Mouse (Mus musculus): ENCODE data around the gene Ifi47. TPM values are rescaled to one million over a fixed set of nuclear protein-coding genes. Genes with fewer than 3 reads are reported as not detected.
"Not testable (repeated sequence)": the region's sequence is repeated elsewhere in the genome, so short reads cannot be mapped to it uniquely, and the experiment has no call there.

Gene Ifi47
- total RNA-seq (2014; fragmentation: Nextera tagmentation) (28.1 and 33.1 TPM in 2 replicates), total RNA-seq (2017) (31.3 and 32.6 TPM in 2 replicates)

GRCm38 (mm10) chr11:49076001-49076757, at the start of gene Ifi47:
Gene Ifi47, plus strand, starts transcription at chr11:49076587.
- peak; percentile 35; the same call in 1 of the 2 replicates for ATAC-seq (replicated peaks; ENCODE audit: low FRiP score, low TSS enrichment, poor library complexity, severe bottlenecking)

- ATAC-seq (replicated peaks; ENCODE audit: low FRiP score, low TSS enrichment, poor library complexity, severe bottlenecking) = not testable (repeated sequence)
Observed at GRCm38 (mm10) chr11:49050064-49050463, 26.3 kb upstream of the Ifi47 start.

- ATAC-seq (replicated peaks; ENCODE audit: low FRiP score, low TSS enrichment, poor library complexity, severe bottlenecking) = peak; percentile 74
Observed at GRCm38 (mm10) chr11:49051093-49051891, 25.1 kb upstream of the Ifi47 start, which contains the start of gene 9930111J21Rik2. Gene 9930111J21Rik2, minus strand, starts transcription at chr11:49051242.

GRCm38 (mm10) chr11:49051894-49052293, 24.5 kb upstream of the Ifi47 start:
- ATAC-seq (replicated peaks; ENCODE audit: low FRiP score, low TSS enrichment, poor library complexity, severe bottlenecking) = not testable (repeated sequence)

GRCm38 (mm10) chr11:49060061-49060460, 16.3 kb upstream of the Ifi47 start:
- not testable (repeated sequence) for ATAC-seq (replicated peaks; ENCODE audit: low FRiP score, low TSS enrichment, poor library complexity, severe bottlenecking)

- peak; percentile 84 for ATAC-seq (replicated peaks; ENCODE audit: low FRiP score, low TSS enrichment, poor library complexity, severe bottlenecking)
Observed at GRCm38 (mm10) chr11:49061865-49062264, 14.5 kb upstream of the Ifi47 start.

- ATAC-seq (replicated peaks; ENCODE audit: low FRiP score, low TSS enrichment, poor library complexity, severe bottlenecking) = peak; percentile 38
Observed at GRCm38 (mm10) chr11:49063713-49064469, 12.5 kb upstream of the Ifi47 start, which contains the start of gene Tgtp2. Gene Tgtp2, minus strand, starts transcription at chr11:49064206.

- peak; percentile 70; the same call in 1 of the 2 replicates for ATAC-seq (replicated peaks; ENCODE audit: low FRiP score, low TSS enrichment, poor library complexity, severe bottlenecking)
Observed at GRCm38 (mm10) chr11:49068358-49068757, 8.0 kb upstream of the Ifi47 start.

GRCm38 (mm10) chr11:49077012-49077411, 625 bp downstream of the Ifi47 start:
- no peak for ATAC-seq (replicated peaks; ENCODE audit: low FRiP score, low TSS enrichment, poor library complexity, severe bottlenecking)

- ATAC-seq (replicated peaks; ENCODE audit: low FRiP score, low TSS enrichment, poor library complexity, severe bottlenecking) = no peak
Observed at GRCm38 (mm10) chr11:49078719-49079118, 2.3 kb downstream of the Ifi47 start.

GRCm38 (mm10) chr11:49080636-49081035, 4.2 kb downstream of the Ifi47 start:
- ATAC-seq (replicated peaks; ENCODE audit: low FRiP score, low TSS enrichment, poor library complexity, severe bottlenecking) = no peak

- ATAC-seq (replicated peaks; ENCODE audit: low FRiP score, low TSS enrichment, poor library complexity, severe bottlenecking) = no peak
Observed at GRCm38 (mm10) chr11:49081356-49081755, 5.0 kb downstream of the Ifi47 start.

- ATAC-seq (replicated peaks; ENCODE audit: low FRiP score, low TSS enrichment, poor library complexity, severe bottlenecking) = no peak
Observed at GRCm38 (mm10) chr11:49081886-49082285, 5.5 kb downstream of the Ifi47 start.

GRCm38 (mm10) chr11:49083146-49083545, 6.8 kb downstream of the Ifi47 start:
- ATAC-seq (replicated peaks; ENCODE audit: low FRiP score, low TSS enrichment, poor library complexity, severe bottlenecking) = no peak

- peak; percentile 42 for ATAC-seq (replicated peaks; ENCODE audit: low FRiP score, low TSS enrichment, poor library complexity, severe bottlenecking)
Observed at GRCm38 (mm10) chr11:49083808-49084207, 7.4 kb downstream of the Ifi47 start.

GRCm38 (mm10) chr11:49084385-49084784, 8.0 kb downstream of the Ifi47 start:
- no peak for ATAC-seq (replicated peaks; ENCODE audit: low FRiP score, low TSS enrichment, poor library complexity, severe bottlenecking)

GRCm38 (mm10) chr11:49084875-49085274, 8.5 kb downstream of the Ifi47 start:
- 0 out of 2 replicates have a peak, but pooled peaks have one; percentile 30 for ATAC-seq (replicated peaks; ENCODE audit: low FRiP score, low TSS enrichment, poor library complexity, severe bottlenecking)

- peak; percentile 16; the same call in 1 of the 2 replicates for ATAC-seq (replicated peaks; ENCODE audit: low FRiP score, low TSS enrichment, poor library complexity, severe bottlenecking)
Observed at GRCm38 (mm10) chr11:49086858-49087361, 10.5 kb downstream of the Ifi47 start.

Measured in megakaryocyte-erythroid progenitor cell, adult 5-6 weeks (primary cell).